Mouse (Mus musculus) naive thymus-derived CD4-positive, alpha-beta T cell, adult 5 months (primary cell): ENCODE data around the gene Ifnar1. TPM values are rescaled to one million over a fixed set of nuclear protein-coding genes. Genes with fewer than 3 reads are reported as not detected.

Experiments
- polyA plus RNA-seq: library from polyadenylated mRNA; unstranded; fragments of 100-300 nt; shearing (Covaris generic); gene quantifications from one replicate; pipeline ENCODE4 v1.2.1, GENCODE M21; 2017

Gene Ifnar1
- polyA plus RNA-seq: 209 TPM

DNA sequence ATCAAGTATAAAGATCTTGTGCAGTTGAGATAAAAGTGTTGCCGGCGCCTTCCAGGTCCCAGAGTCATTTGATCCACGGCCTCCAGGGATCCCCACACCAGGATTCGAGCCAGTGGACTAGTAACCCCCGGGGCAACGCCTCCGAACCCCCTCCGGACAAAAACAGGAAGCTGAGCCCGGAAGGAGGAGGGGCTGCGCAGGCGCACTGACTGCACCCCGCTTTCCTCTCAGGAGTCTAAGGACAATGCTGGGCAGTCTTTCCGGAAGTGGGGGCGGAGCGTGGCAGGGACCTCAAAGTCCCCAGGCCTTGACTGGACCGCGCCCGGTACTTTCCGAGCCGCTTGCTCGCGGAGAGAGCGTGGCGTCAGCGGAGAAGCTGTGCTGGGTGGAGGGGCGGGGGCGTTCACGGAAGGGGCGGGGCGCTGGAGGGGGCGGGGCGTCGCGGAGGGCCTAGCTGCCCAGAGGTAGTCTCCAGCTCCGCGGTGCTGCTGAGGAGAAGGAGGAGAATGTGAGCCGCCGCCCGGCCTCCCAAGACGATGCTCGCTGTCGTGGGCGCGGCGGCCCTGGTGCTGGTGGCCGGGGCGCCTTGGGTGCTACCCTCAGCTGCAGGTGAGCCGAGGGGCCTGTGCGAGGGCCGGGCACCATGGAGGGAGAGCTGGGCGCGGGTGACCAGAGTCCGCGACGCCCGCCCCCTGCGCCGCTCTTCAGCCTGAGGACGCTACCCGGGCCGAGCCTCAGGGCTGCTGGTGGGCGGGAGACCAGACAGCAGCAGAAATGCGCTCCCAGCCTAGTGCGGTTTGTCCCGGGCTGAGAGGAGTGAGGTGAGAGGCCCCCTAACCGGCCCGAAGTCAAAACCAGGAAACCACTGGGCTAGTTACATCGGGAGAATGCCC is at the start of gene Ifnar1:
Gene Ifnar1, plus strand, starts transcription at position 431 of the 893 bp plus-strand sequence.

DNA sequence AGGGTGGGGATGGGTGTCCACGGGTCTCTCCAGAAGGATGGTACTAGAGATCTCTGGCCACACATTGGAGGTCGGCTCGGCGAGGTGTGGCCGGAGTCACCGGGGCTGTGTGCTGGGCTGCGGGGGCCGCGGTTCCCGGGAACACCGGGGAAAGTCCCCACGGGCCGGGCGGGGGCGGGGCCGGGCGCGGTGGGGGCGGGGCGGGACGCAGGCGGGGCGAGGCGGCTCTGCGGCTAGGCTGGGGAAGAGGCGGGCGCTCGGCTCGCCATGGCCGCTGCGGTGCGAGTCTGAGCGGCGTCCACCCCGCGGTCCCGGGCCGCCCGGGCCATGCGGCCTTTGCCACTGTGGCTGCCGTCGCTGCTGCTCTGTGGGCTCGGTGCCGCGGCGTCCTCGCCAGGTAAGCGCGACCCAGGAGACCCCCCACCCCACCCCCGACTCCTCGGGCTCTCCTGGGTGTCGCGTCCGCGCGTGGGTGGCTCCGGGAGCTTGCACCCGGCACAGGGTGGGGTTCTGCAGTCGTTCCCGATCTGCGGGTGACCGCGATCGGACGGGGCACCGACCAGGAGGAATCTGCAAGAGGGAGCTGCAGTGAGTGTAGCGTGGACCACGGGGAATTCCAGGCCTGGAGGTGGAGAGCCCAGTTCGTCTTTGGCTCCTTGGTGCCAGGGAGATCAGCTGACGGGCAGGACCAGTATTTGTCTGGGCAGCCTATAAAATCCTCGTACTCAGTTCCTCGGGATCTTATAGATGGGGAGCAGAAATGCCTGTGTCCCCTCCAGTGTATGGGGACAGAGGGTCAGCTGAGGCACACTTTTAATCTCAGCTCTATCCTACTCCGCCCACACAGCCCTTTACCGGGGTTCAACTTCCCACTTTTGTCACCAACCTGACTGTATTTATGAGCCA is 62.1 kb downstream of the Ifnar1 start, which contains the start of gene Ifngr2:
Gene Ifngr2, plus strand, starts transcription at position 237 of the 906 bp plus-strand sequence.

Other genes starting within 250 kb of the Ifnar1 start
- gene Olig1, start 215.5 kb upstream of the Ifnar1 start, polyA plus RNA-seq: not detected
- 66.4 TPM for gene Ifnar2, start 112.5 kb upstream of the Ifnar1 start, polyA plus RNA-seq
- not detected for gene Gm21970, start 93.5 kb upstream of the Ifnar1 start, polyA plus RNA-seq
- 44.1 TPM for gene Il10rb, start 79.1 kb upstream of the Ifnar1 start, polyA plus RNA-seq
- gene Ifngr2, start 61.8 kb downstream of the Ifnar1 start, polyA plus RNA-seq: 397 TPM
- 53.8 TPM for gene Tmem50b, start 112.6 kb downstream of the Ifnar1 start, polyA plus RNA-seq
- gene Dnajc28, start 133.8 kb downstream of the Ifnar1 start, polyA plus RNA-seq: 4.8 TPM
- 90.8 TPM for gene Gart, start 161.7 kb downstream of the Ifnar1 start, polyA plus RNA-seq
- 152 TPM for gene Son, start 162.3 kb downstream of the Ifnar1 start, polyA plus RNA-seq
- 160 TPM for gene Donson, start 203.5 kb downstream of the Ifnar1 start, polyA plus RNA-seq
- gene Cryzl1, start 243.7 kb downstream of the Ifnar1 start, polyA plus RNA-seq: 41.3 TPM
- 2.6 TPM for gene Itsn1, start 244.0 kb downstream of the Ifnar1 start, polyA plus RNA-seq